Mouse (Mus musculus) yolk sac, embryonic 10.5 days (tissue): Measurements from ENCODE around the gene Tbx1.

Source experiments
- DNase-seq: peaks from one replicate; pipeline ENCODE4 v3.0.0-alpha.2; 2017; ENCODE audit warnings: low spot score

Tbx1 gene

DNA sequence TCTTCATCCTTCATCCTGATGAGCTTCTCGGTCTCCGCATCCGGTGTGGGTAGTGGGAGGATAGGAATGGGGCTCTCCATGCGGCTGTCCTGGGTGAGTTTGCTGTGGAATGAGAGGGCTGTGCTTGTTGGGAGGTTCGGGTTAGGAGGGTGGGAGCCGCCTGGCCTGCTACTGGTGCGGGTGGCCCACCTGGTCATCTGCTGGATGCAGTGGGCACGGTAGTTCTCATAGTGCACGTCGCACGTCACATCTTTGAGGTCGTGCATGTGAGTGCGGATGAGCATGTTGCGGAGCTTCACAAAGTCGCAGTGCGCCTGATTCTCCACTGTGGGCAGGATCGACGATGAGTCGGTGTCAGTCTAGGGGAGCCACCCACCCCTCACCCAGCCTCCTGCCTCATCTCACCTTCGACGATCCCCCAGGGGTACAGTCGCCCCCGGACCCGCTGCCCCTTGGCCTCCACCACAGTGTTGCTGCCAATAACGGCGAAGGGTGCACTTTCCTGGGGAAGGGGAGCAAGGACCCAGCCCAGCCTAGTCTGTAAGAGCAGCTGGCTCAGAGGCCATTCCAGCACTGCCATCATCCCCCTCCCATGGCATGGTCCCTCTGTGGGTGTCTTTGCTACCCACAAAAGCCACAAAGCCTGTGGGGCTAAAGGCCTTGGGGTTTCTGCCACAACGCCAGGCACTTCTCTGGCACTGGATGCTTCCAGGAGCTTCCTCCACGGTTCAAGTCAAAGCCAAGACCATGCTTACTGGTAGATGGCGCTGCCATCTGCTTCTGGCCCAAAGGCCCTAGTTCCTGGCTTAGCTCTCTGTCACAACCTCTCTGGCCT, 32.7 kb upstream of the Tbx1 start:
- DNase-seq: no peak

DNA sequence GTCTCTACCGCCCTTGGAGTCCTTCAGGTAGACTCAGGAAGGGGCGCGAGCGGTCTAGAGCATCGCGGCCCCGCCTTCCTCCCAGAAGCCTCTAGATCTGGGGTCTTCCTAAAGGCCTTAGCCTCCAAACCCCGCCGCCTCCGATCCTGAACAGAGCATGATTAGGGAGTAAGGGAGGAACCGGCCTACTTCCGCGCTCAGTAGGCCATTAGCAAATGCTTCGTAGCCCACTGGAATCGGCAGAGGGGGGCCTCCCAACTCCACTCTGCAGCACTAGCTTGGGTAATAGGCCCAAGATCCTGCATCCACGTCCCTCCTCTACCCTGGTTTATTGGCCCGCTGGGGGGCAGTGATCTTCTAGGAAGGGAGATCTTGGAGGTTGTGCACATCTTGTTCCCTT, 31.5 kb upstream of the Tbx1 start, which contains the start of gene Gp1bb:
Gene Gp1bb (minus strand): TSS at position 385 of the 400 bp plus-strand sequence.
- DNase-seq: no peak

DNA sequence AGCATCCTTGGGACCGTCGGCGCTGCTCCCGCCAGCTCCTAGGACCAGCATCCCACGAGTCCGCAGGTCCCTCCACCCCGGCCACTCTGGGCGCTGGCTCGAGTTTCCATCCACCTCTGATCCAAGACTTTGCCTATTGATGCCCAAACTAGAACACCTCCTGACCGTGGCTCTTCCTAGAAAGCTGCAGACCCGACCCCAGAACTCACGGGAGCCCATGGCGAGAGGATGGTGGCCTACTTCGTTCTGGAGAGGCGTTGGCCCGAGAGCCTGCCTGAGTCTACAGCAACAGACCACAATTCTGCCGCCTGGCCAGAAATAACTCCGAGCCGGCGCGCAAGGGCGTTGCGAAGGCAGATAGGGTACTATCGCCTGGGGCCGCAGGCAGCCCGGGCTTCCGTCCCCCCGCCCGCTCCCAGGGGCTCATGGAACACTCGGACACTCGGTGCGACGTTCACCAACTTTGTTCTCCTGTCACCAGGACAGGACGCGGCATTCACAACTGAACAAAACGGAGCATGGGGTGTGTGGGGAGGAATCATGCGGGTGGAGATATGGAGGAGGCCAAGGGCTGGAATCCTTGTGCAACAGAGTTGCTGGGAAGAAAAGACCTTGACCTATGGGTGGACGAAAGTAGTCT, 31.0 kb upstream of the Tbx1 start:
- no peak for DNase-seq

DNA sequence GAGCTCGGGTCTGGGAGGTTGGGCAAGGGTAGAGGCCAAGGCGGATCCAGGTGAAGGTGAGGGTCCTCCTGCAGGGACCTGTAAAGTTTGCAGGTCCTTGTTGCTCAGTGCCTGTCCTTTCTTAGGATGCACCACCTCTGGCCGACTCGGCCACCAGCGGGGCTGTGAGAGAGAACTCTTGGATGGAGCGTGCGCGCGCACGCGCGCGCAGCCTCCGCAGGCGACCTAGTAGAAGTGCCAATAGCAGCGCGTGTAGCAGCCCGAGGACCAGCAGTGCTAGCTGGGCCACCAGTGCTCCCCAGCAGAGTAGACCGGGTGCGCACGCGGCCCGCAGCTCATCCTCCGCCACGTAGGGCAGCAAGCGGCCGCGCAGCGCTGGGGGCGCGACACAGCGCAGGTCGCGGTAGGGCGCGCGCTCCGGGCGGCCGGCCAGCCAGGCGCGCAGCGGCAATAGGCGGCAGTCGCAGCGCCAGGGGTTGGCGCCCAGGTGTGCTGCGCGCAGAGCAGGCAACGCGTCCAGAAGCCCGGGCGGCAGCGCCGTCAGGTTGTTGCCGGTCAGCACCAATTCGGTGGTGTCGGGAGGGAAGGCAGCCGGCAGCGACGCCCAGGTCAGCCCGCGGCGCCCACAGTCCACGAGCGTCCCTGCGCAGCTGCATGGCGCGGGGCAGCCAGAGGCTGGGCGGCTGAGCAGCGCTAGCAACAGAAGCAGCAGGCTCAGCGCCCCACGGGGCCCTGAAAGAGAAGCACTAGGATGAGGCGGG, 30.3 kb upstream of the Tbx1 start:
- no peak for DNase-seq

DNA sequence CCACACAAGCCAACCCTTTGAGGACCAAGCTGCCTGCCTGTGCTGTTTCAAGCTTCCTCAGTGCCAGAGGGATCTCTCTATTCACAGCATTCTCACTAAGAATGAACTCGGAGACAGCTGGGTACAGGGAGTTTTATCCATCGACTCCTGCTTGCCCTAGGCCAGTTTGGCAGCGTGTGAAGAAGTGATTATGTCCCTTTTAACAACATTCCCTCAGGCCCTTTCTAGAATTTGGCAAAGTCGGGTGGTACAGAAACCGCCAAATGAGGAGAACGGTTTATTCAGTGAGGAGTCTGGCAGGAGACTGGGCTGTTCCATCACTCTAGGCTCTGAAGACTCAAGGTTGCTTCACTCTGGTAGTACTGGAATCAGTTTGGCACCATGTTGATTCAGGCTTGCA, 29.7 kb upstream of the Tbx1 start:
- no peak for DNase-seq

DNA sequence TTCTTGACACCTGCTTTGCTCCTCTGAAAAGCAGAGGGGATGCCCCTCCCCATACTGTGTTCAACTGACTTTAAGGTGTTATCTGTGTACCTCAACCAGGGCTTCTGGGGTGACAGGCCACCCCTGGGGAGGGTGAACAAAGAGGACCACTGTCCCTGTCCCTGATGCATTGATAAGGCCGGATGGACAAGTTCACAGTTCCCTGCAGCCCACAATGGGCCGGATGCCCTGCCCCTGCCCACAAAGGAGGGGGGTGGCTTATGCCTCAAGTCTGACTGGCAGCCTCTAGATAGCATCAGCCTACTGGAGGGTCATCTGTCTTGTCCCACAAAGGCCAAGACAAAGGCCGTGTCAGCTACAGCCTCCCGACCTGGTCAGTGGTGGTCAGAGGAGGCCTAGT, 28.6 kb upstream of the Tbx1 start:
- no peak for DNase-seq

DNA sequence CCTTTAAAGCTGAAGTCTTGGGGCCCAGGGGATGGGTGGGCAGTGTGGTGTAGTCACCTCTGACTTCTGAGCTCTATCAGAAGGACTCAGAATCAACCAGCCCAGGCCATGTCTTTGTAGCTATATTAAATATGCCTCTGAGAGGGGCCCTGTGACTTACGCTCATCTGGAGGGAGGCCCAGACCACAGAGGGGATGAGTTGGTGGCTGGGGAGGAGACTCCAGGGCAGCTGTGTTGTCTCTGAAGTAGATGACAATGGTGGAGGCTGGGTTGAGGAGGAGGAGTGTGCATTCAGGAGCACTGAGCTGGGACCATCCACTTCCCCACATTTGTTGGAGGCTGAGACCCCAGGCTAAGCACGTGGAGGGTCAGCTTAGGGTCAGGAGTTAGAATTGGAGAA, 27.8 kb upstream of the Tbx1 start:
- DNase-seq: no peak

DNA sequence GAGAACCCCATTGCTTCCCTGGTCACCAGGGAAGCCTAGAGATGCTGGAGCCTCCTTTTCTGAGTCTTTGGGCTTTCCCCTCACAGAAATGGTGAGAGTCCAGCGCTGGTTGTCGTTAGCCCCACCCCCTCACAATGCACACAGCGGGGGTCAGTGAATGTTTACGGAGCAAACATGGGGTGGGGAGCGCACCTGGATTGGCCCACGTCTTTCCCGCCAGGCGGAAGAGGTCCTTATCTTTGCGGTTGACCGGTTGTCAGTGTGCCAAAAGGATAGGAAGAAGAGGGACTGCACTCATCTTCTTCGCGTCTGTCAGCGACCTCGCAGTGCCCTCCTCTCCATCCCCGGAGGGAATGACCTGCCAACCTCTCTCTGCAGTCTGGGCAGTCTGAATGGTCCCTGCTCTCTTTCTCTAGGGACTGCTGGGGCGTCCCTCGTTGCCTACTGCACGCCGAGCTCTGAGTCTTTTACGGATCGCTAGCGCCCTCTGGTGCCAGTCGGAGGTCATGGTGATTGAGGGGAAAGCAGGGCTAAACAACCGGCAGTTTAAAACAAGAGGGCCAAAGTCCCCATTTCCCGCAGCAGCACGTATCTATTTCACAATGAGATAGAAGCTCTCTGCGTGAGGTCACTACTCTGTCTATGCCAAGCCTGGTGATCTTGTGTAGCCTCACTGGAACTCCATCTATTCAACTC, 27.0 kb upstream of the Tbx1 start:
- DNase-seq: peak; percentile 85

DNA sequence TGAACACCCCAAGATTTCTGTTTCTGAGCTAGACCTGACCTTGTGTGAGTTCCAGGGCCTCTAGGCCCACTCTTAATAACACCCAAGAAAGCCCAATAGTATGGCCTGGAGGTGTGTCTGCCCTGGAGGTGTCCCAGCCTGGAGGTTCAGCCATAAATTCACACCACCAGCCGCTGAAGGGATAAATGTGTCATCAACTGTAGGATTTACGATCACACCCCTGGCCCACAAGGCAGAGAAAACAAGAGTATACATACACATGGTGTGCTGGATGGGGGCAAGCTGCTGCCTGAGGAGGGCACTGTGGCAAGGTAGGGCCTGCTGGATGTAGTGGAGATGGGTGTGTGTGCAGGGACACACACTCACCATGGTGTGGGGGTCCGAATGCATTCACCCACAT, 22.8 kb upstream of the Tbx1 start:
- DNase-seq: no peak

DNA sequence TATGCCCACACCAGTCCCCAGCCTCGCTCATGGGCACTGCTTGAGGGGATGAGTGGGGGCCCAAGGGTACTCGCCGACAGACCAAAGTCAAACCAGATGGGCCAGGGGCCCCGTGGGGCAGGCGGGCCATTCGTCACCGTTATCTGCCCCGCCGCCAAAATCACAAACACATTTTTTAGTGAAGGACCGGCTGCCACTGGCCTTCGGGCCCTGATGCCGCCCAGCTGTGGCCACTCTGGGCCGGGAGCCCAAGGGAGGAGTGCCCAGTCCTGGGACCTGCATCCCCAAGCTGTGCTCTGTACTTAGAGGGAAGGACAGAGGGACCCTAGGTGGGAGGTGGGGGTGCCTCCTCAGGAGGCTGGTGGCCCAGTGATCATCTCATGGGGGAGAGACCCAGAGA, 21.3 kb upstream of the Tbx1 start:
- DNase-seq: no peak

DNA sequence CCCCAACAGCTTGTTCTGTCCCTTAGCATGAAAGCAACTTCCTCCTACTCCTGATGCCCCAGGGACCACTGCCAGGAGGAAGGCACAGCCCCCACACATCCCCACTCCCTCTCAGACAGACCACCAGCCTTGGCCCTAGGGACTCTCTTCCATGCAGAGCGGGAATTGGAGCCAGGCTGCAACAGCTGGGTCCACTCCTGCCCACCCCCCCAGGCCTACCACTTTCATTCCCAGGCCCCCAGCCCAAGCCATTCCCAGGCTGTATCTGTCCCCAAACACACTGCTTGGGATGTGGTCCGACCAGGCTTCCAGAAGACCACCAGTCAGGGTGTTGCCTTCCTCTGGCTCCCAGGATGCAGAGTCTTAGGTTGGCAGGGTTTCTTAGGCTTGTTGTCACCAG, 18.6 kb upstream of the Tbx1 start:
- DNase-seq: no peak

DNA sequence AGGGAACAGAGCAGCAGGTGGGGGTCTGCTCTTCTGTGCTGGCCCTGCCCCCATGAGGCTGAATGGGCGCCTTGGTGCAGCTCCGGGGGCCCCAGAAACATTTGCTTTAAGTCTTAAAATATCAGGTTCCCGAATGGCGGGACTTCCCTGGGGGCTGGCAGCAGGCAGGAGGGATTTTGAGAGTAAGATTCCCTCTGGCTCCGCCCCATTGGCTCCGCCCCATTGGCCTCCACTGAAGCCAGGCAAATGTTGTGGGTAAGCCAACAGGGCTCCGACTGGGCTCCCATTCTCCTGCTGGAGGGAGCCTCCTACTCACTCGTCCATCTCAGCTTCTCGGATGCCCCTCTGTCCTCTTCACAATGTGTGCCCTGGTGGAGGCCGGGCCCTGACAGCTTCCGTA, 17.8 kb upstream of the Tbx1 start:
- DNase-seq: no peak

DNA sequence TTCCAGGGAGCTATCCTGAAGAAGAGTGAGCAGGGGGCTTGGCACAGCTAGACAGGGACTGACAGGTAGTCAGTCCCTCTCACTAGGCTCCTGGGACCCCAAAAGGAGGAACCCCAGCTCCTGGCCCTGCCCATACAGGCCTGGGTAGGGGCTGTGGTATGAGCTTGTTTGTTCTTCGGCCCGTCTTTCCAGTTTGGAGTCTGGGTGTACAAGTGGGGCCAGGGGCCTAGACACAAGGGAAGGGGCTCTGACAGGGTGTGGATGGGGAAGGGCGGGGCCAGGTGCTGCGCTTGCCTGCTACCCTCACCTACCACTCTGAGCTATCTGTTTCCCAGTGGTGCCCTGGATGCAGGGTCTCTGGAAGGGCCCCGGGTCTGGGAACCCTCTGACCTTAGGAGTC, 15.2 kb upstream of the Tbx1 start:
- DNase-seq: no peak

DNA sequence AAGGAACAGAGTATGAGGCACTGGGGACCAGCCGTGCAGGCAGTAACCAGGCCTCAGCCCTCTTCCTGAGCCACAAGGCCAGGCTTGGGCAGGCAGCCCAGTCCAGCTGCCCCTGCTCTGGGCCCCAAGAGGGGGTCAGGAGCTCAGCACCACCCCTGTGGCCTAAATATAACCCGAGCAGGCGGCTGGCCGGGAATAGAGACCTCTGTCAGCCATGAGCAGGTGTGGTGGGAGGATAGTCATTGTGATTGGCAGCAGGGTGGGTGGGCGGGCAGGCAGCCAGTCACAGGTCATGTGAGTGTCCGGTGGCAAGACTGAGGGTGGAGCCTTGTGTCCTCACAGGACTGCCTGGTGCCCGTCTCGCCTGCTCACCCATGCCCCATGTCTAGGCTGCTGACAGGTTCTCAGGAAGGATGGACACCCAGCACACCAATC, 13.8 kb upstream of the Tbx1 start:
- DNase-seq: no peak

DNA sequence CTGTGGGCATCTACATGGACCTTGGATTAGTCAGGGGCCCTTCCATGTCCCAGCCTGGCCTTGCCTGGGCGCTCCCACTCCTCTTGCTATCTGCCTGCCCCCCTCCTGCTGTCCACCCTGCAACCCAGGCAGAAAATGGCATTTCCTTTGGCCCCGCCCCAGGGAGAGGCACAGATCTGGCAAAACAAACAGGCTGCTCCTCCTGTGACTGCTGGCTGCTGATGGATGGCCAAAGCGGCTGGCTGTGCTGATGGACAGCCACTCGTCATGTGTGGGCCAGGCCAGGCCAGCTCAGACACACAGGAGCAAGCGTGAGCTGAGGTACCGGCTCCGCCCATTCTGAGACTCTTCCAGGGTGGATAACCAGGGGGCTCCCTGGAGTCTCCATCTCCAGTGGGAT, 11.0 kb upstream of the Tbx1 start:
- DNase-seq: no peak

DNA sequence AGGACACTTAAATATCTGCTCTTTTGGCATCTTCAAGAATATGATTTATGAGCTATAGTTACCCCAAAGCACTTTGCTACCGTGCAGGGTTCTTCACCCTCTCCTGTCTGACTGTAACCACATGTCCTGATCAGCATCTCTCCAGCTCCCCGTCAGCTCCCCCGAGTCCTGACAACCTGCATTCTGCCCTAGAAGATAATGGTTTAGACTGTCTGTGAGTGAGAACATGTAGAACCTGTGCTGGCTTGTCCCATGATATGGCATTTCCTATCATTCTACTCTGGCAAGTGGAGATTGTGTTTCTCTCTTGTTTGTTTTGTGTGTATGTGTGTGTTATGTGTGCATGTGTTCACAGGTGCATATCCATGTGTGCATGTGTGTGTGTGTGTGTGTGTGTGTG, 7.5 kb upstream of the Tbx1 start:
- DNase-seq: no peak

DNA sequence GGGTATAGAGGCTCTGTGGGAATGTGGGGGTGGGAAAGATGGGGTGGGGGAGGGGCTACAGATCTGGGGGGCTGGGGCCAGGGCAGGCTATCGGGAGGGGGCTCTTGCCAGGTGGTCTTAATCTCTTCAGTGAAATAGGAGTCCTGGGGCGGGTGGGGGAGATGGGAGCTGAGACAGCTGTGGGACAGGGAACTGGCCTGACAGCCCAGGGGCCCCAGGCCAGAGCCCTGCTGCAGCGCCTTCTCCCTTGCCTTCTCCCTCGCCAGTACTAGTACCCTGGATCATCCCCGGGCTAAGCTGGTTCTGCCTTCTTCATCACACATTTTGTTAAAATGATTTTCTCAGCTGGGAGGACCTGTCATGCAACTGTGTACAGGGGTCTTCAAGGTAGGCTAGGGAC, 5.8 kb upstream of the Tbx1 start:
- DNase-seq: no peak

DNA sequence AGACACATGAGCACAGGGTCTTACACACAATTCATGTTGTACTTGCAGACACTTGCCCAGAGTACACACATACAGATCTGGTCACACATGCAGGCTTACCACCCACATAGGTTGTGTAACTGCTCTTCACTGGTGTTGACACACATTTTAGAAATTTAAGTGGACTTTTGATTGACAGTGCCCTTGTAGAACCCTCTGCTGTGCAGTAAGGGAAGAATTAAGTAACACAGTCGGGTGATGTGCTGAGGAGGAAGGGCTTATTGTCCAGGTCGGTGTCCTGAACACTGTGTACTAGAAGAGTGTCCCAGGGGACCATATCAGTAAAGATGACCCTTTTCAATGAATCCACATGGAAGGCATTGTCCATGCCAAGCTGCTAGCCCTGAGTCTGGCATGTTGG, 3.5 kb upstream of the Tbx1 start:
- no peak for DNase-seq

DNA sequence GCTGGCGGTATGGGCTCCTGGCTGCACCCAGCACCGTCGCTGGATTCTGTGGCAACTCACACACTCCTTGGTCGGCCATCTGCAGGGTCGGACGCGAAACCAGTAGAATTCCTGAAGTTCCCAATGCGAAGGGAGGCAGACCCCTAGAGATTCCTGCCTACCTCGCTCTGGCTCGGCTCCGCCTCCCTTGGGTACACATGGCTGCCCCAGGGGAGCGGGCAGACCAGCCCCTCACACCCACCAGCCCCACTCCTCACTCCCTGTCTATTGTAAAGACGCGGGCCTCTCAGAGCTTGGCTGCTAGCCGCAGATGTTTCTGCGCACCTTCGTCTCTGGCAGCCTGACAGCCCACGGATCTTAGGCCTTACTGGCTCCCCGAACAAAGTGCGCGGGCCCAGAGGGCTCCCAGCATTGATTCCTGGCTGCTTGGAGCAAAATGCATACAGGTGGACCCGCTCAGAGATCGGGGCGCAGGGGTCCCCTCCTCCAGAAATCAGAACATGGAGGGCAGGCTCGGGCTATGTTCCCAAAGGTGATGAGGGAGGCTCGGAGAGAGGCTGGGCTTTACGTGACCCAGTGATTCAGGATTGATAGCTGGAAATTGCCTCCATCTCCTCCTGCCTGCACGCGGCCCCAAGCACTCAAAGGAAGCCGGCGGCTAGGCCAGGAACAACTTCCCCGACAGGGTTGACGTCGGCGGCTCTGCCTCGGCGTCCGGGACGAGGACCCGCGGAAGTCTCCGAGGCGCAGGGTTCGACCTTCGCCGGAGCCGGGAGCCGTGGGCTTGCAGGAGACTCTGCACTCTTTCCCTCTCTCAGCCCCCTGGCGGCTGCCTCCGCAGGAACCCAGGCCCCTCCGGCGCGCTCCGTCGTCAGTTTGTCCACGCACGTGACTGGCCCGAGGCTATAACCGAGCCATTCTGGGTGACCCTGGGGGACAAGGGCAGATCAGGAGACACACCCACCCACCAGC, 862 bp upstream of the Tbx1 start:
- DNase-seq: no peak

DNA sequence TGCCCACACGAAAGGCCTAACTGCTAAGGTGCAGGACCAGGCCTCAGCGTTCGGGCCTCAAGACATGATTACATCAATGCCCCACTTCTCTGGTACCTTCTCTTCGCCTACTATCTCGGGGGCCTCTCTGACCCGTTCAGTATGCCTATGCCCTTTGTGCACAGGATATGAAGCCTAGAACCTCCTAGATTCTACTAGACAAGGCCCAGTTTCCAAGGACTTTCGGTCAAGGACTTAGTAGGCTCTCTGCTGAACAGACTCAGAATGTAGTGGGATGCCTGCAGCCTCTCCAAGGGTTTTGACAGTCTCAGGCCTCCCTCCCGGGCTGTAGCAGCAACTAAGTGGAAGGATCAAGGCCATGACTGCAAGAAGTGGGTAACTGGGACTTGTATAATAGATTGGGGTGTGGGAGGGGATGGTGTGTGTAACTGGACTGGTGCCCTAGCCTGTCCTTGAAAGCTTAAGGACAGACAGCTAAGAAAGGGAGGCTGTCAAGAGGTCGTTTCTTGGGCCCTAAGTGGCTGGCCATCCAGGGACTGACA, 1.3 kb downstream of the Tbx1 start:
- DNase-seq: no peak

DNA sequence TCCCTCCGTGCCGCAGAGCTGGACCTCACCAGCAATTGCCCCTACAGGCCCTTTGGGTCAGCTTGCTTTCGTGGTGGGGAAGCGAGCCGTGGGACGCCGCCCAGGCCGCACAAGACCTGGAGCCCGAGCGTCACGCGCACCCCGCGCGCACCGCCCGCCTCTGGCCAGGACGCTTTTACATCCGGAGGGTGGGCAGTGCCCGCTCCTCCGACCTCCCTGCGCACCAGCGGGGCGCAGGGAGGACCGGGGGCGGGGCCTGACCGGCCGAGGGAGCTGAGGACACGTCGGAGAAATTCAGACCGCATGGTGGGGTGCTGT, 1.8 kb downstream of the Tbx1 start:
- no peak for DNase-seq
